Mouse (Mus musculus): ENCODE results near the gene Lrrc4.
A peak's percentile ranks its signal among the peaks of the same experiment; 100 is the strongest.

Gene Lrrc4

DNA sequence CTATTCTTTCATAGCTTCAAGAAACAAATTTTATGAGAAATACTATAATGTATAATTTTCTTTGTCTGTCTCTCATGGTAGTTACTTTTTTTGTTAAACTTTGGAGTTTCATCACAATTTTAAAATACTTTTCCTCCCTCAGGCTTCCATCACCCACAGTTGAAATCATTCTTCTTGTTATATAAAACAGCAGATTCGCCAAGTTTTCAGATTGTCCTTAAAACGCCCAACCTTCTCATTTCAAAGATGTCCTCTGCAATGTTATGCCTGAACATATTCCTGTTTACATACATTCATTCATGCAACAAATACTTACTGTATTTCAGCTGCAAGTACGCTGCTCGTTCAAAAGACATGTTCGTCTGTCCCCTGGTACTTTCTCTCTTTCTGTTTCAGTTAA is 167.9 kb downstream of the Lrrc4 start:
- no peak for DNase-seq

DNA sequence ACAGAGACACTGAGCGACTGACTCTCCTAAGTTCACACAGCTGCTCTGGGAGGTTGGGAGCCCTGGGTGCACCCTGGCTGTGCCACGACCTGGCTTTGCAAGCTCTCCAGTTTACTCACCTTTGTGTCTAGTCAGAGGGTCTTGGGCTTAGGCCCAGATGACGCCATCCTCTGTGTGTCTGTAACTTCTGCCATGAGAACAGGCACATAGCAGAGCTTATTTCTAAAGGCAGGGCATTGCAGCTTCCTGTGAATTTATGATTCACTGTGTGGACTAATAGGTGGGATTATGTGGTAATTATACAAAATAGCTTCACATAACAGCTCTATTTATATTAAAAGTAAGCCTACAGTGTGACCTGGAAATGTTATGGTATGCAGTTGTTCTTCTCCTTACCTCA is 168.5 kb downstream of the Lrrc4 start:
- DNase-seq: no peak

DNA sequence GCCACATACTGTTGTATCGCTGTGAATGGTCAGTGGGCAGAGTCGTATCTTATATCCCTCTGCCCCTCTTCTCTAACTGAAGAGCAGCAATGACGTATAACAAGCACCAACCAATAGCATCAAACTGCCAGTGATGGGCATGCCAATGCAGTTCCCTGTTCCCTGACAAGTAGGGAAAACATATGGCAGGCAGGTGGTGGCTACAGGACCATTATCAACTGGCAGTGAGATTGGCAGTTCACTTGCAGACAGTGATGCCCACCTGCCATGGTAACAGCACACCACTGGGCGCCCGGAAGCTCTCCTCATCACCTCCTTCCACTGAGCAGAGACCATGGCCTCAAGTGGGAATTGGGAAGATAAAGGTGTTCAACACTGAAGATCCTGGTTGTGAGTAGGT is 175.0 kb downstream of the Lrrc4 start:
- DNase-seq: peak; percentile 59 to 67

DNA sequence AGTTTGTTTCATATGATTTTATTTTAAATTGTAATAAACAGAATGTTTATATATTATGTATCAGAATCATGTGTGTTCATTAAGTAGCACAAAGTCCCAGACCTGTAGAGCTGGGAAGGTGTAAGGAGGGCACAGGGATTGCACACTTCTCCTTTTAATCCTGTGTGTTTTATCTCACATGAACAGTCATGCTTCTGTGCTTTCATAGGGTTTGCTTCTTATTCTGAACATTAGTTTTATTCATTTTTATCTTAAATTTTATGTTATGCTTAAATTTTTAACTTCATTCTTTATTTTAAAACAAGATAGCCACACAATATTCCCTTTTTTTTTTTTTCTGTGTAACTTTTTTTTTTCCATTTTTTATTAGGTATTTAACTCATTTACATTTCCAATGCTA is 186.3 kb downstream of the Lrrc4 start:
- DNase-seq: no peak

DNA sequence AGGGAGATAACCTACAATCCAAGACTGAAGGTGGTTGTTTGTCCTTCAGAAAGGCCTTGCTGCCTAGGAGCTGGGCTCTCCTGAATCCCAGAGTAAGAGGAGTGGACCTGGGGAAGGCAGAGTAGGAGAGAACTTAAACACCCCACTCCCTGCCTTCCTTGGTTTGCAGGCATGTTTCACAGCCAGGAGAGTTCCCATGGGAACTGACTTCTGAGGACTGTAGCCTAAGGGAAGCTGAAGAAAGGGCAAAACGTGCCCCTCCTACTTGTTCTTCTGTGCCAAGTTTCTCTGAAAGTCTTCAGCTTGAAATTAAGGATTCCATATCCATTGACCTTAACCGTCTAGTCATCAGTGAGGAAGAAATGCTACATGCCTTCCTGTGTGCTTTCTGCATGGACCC is 188.6 kb downstream of the Lrrc4 start:
- no peak for DNase-seq

DNA sequence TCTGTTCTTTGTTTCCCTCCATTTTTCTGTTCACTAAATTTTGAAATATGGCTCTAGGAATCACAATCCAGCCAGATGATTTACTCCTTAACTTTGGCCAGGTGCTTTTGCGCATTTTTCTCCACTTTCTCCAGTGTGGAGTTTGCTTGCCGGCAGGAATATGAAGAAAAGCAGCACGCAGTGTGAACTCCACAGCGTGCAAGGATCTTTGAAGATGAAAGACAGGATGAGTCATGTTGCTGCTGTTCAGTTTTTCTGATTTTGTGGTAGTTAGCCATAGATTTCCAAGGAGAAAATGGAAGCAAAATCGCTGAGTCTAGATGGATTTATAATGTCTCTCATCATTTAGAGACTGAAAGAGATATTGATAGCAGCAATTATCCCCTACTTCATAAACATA is 191.5 kb downstream of the Lrrc4 start:
- no peak for DNase-seq

DNA sequence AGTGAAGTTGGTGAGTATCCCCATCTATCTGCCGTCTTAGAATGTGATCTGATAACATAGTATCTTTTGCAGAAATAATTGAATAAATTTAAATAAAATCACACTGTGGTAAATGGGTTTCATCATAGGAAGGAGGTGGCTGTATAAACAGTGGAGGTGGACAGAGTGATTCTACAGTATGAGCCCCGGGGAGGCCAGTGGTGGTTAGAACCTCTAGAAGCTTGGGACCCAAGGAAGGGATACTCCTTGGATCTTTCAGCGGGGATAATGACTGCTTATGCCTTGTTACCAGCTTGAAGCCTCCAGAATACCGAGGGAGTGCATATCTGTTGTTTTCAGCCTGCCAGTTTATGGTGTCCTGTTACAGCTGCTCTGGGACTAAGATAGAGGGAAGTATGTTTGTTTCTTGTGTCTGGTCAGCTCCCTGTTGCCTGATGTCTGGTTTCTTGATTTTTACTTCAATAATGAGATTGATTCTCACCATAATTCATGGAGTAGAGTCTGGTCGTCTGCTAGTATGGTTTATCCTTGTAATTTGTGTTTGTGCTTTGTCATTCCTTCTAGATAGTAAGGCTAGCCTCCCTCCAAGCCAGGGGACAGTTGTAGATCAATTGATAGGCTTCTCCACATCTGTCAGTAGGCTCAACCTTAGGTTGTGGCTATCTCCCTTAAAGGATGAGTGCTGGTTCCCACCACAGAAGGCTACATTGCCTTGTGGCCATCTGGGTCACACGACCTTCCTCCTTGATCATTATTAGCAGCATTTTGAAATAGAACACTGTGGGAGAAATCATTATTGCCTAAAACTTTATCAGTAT is 195.8 kb downstream of the Lrrc4 start:
- DNase-seq: no peak

DNA sequence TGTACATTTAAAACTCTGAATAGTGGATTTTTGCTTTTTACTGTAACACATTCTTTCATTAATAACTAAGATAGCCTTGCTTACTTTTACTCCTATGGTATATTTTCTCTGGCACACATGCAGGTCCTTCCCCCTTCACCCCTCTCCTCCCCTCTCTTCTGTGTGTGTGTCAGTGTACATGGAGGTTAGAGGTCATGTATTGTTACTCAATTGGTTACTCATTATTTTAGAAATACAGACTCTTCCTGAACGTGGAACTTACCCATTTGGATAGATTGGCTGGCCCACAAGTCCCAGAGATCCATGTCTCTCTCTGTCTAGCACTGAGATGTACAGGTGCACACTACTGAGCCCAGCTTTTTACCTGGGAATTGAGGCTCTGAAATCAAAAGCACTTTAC is 196.5 kb downstream of the Lrrc4 start:
- no peak for DNase-seq

DNA sequence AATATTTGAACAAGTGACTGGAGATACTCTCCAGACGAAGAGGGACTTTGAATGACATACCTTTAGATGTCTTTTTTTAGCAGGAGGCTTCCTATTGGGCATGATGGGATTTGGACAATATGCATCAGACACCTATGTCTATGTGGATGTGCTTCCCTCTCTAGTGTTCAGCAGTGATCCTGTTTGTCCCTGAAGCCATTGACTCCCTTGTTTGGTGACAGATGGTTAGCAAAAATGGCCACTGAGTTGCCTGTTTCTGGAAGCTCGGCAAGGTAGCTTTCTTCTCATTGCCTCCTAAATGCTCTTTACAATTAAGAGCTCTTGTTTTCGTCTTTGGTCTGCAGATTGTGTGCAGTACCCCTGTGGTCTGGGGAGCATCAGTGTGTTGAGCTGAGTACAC is 197.9 kb downstream of the Lrrc4 start:
- peak; percentile 48 to 50 for DNase-seq

DNA sequence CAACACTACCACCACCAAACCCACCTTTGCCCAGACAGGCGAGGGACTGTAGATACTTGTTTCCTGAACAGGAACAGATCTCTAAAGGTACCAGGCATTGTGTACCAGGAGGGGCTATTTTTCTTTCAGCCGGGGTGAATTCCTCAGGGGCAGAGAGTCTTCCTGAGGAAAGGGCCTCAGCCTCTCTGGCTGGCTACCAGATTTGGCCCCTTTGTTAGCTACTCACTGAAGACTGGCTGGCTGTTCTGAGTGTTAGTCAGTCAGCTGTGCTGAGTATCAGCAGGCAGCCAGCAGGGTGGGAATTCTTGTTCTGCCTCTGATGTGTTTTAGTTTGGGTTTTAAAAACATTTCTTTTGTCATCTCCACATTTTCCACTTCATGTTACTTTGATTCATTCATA is 198.4 kb downstream of the Lrrc4 start:
- peak; percentile 56 to 69 for DNase-seq

DNA sequence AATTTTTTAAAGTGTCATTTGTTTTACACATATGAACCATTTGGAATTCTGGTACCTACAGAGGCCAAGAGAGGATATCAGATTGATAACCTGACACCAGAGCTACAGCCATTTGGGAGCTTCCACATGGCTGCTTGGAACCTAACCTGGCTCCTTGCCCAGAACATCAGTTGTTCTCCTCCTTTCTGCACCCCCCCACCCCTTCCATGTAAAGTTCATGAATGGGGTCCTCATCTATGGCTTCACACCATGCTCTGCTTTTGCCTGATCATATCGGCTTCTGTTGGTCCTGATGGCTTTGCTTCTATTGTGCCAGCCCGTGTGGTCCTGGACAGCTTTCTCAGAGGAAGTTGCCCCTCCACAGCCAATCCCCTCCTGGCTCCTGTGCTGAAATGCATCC is 200.6 kb downstream of the Lrrc4 start:
- peak; percentile 49 to 51 for DNase-seq

DNA sequence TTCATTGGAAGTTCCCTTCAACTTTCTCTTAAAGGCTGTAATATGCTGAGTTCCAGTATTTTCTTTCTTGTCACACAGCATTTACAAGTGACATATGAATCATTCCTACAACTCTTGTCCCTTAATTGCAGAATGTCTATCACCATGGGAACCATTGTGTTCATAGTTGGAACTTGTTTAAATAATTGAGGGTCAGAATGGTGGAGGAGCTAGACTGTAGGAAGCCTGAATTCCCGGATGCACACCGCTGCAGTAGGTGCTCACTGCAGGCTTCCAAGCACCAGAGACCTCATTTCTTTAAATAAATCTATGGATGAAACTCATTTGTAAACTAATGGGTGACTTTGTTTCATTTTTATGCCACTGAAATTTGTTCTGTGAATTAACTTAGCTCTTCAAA is 201.7 kb downstream of the Lrrc4 start:
- no peak for DNase-seq

DNA sequence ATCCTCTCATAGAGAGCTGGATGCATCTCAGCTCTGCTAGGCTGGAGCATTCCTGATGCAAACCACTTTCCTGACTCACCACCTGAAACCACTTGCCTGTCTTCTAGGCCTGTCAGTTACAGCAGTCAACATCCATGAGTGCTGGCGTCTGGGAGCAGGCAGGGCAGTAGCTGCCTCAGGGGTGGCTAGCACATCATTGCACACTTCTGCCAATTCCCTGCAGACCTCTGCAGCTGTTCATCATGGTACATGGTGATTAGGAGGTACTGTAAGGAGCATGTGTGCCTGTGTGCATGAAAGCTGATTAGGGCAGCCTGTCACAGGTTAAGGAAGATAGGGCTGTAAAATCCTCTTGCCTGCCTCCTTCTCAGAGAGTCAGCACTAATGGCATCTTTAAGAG is 203.1 kb downstream of the Lrrc4 start:
- DNase-seq: no peak

DNA sequence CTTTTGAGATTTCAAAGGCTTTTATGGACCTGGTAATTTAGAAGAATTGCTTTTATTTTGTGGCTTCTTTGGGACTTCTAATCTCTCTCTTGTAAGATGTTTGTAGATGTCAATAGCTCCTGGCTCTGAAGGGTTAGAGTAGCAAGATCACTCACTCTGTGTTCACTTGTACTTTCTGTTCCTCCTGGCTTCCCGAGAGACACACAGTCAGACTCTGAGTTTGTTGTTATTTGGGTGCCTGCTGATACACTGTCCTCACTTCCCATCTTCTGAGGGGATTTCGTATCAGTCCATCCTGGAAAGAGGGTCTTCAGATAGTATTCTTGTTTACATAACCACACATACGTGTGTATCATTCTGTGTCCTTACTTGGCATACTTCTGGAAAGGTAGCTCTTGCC is 208.6 kb downstream of the Lrrc4 start:
- DNase-seq: no peak

DNA sequence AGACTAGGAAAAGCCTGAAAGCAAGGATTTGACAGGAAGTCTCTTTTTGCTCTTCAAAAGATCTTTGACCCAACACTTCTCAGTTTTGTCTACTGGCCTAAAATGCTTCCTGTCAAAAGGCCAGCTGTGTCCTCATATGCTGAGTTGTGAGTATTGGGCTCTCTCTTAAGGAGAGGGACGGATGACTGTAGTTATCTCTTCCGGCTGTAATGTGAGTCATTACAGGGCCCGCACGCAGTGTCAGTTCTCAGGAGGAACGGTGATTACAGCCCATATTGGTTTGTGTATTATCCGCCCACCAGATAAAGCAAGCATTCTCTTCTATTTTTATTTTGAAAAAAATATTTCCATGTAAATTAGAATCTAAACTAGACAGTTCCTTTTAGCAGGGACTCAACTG is 209.0 kb downstream of the Lrrc4 start:
- DNase-seq: no peak

DNA sequence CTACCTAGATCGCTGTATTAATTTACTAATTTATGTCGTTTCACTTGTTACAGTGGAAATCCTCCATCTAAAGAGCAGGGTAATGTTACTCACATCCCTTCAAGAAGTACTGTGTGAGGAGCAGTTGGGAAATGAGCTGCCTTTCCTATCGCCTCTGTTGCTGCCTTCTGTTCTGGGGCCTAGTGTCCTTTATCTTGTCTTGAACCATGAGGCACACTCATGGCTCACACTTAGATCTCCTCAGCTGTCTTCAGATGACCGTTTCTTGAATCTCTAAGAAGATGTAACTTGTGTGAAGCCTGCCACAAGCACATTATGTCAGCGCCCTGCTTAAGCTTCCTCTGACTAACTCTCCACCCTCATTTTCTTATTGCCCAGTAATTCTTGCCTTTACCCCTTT is 209.6 kb downstream of the Lrrc4 start:
- DNase-seq: no peak

DNA sequence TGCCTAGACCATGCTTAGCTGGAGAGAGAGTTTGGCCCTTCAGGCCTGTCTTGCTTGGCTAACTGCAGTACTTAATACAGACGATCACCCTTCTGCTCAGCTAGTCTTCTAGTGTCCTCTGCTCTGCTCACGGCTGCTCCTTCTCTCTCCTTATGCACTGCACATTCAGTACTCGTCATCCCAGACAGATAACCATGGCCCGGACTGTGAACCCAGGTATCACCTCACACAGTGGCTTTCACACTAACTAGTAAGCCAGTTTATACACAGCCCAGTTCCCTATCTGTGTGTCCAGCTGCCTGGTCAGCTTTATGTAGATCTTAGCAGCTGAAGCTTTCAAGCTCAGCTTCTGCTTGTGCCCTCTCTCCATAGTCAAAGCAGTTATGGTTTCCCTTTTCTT is 210.1 kb downstream of the Lrrc4 start:
- no peak for DNase-seq

DNA sequence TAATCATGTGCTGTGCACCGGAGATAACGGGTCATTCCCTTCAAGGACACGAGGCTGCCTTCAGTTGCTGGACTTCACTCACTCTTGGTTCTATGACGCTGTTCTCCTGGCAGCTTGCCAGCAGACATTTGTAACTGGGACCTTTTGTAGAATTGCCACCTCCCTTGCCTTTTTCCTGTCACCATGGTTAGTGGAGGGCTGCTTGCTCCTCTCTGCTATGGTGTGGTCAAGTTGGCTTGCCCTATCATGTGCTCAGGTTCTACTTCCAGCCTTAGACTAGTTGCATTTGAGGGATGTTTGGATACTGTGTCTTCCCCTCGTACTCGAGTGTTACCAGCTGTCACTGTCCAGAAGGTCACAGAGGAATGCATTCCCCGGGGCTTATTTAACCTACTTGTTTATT is 212.8 kb downstream of the Lrrc4 start:
- peak; percentile 61 to 70 for DNase-seq

DNA sequence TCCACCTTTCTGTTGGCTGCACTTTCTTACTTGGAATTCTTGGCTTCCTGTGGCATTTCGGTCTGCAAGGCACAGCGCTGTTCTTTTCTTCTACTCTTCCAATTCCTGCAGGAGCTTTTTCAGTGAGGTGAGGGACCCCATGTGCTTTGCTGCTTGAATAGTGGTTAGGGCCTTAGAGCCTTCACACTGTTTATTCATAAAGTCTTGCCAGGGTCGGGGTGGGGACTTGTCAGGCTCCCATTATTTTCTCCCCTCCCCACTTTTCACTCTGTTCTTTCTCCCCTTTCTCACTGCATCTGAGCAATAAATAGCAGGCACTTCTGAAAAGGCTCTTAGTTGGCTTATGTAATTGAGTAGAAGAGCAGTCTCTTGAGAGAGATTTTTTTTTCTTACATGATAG is 213.2 kb downstream of the Lrrc4 start:
- no peak for DNase-seq

DNA sequence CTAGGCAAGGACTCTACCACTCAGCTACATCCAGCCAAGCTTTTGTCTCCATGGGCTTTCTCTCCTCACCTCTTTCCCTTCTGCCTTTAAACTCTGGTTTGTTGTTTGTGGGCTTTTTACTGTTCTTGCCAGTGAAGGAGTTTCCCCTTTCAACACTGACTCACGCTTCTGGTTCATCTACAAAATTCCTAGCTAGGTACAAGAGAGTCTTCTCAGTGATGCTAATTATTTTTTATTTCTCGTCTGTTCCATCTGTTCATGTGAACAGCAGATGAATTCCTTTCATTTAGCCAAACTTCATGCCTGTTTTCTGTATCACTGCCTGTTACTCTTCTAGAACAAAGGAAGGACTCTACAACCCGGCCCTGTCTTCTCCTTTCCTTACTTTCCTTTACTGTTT is 215.6 kb downstream of the Lrrc4 start:
- no peak for DNase-seq

DNA sequence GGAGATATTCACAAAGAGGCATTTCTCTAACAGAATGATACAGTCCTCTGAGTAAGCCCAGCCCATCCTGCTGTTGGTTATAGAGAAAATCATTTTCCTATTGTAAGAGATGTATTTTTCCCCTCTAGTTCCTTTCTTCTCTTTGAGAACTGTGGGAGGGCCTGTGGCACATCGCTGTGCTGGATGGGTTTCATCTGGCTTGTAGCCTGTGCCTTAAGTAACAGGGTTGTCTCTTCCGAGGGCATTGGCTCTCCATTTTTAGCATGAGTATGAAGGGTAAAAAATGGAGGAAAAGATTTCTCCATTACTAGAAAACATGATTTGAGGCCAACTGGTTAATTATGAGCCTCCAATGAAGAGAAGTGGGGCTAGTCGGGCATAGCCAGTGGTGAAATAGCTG is 216.1 kb downstream of the Lrrc4 start:
- DNase-seq: peak; percentile 48 to 62

DNA sequence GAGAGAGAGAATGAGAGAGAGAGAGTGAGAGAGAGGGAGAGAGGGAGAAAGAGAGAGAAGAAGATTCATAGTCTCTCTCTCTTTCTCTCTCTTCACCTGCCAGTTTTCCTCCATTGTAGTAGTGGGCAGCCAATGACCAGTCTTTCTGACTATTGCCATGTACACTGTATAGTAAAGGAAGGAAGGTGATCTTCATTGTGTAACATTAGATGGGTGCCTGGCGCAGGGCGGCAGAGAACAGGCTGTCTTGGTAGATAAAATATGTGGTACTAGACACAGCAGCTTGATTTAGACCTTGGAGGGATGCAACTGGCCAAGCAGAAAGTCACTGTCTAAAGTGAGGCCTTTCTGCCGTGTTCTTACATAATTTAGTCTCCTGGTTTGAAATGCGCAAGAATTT is 216.7 kb downstream of the Lrrc4 start:
- DNase-seq: no peak

DNA sequence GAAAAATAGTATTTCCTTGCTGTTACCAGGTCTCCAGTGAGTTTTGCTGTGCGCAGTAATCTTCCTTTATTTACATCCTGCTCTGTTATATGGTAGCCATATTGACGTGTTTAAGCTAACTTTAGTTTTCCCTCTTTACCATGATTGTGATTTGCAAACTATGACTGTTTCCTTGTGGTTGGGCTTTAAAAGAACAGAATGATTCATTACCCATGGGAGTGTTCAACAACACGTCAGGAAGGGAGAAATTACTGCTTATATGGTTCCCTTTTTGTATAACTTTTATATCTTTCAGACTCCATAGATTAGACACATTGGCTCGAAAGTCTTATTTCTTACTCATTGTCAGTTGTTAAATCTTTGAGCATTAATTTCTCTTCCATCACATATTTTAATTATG is 218.1 kb downstream of the Lrrc4 start:
- no peak for DNase-seq
